Mouse (Mus musculus) forebrain, postnatal 0 days (tissue): ENCODE measurements at regions not wholly inside any gene's neighbourhood (a gene's known extent, or its start where the extent isn't known, plus 50 kb on each side); places are given as distances from the start of the nearest gene placed in this dataset.

Experiments used
- ATAC-seq: fragments of 200-750 bp; cut with Nextera tagmentation; 2 replicates; pipeline ENCODE4 v1.8.0; 2017; ENCODE audit warnings: mild to moderate bottlenecking, moderate library complexity
- DNase-seq: peaks from one replicate; pipeline ENCODE4 v3.0.0-alpha.2; 2015
- H3K27ac ChIP-seq: fragments of 300-500 bp; sonication (generic); 2 replicates; pipeline ENCODE4 v1.5.1; 2014; ENCODE audit warnings: low read depth, mild to moderate bottlenecking, antibody characterized with exemption, low read length, moderate library complexity, mixed read lengths
- H3K27me3 ChIP-seq: fragments of 300-500 bp; sonication (generic); 2 replicates; pipeline ENCODE4 v1.6.1; 2014; ENCODE audit warnings: mild to moderate bottlenecking, low read length, mixed read lengths; ENCODE audit not compliant: insufficient read depth
- H3K36me3 ChIP-seq: fragments of 300-500 bp; sonication (generic); 2 replicates; pipeline ENCODE4 v1.6.1; 2014; ENCODE audit warnings: mild to moderate bottlenecking, moderate library complexity; ENCODE audit not compliant: insufficient read depth
- H3K4me1 ChIP-seq: fragments of 300-500 bp; sonication (generic); 2 replicates; pipeline ENCODE4 v1.6.1; 2014; ENCODE audit warnings: antibody characterized with exemption; ENCODE audit not compliant: insufficient read depth
- H3K4me2 ChIP-seq: fragments of 300-500 bp; sonication (generic); 2 replicates; pipeline ENCODE4 v1.6.1; 2014; ENCODE audit warnings: low read depth, mild to moderate bottlenecking, moderate library complexity
- H3K4me3 ChIP-seq: fragments of 300-500 bp; sonication (generic); 2 replicates; pipeline ENCODE4 v1.5.1; 2014; ENCODE audit warnings: low read depth, low read length, mixed read lengths
- H3K9ac ChIP-seq: fragments of 300-500 bp; sonication (generic); 2 replicates; pipeline ENCODE4 v1.6.1; 2014; ENCODE audit warnings: mild to moderate bottlenecking
- H3K9me3 ChIP-seq: fragments of 300-500 bp; sonication (generic); 2 replicates; pipeline ENCODE4 v1.6.1; 2016; ENCODE audit warnings: low read length
- CTCF ChIP-seq: sonication (generic); IDR thresholded peaks from 2 replicates; pipeline ENCODE4 v1.5.1; 2016; ENCODE audit warnings: antibody characterized with exemption, control low read depth, low read depth
- WGBS: fragments of 180-500 bp; shearing (Covaris S2); extraction: QIAGEN DNeasy Blood & Tissue Kit; methylation state at CpG from one replicate; pipeline ENCODE4 v1.1.7; 2014; 5-methylcytosine and 5-hydroxymethylcytosine counted together

DNA sequence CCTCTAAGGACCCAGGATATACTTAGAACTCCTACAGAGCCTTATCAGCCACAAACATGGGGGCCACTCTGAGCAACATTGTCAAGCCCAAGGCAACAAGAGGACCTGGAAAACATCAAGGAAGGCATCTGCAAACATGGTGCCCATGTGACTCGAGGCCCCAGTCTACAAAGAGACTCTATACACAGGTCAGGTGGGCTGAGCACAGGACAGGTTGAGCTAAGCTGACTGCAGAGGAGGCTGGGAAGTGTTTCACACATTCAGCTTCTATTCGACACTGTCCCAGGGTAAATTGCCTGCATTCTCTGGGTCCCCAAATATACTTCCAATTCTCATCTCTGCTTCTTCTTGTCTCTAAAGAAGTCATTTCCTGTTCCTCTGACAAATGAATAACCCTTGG, 52.1 kb upstream of the 1110032F04Rik start:
- Histone ChIP-seq H3K9ac (no peak overlapping the region), H3K27ac (no peak overlapping the region), H3K4me2 (no peak overlapping the region), H3K27me3 (no peaks in the 10 kb centered on the region), H3K36me3 (no peaks in the 10 kb centered on the region), H3K9me3 (no peaks in the 10 kb centered on the region), H3K4me3 (no peak overlapping the region), H3K4me1 (no peaks in the 10 kb centered on the region)
- no peak for TF ChIP-seq CTCF
- DNase-seq (no peak), ATAC-seq (no peak)
- WGBS = 75% methylated on average over 2 of the region's 2 CpGs
